Mouse (Mus musculus): ENCODE measurements around the gene Gbf1. TPM values are rescaled to one million over a fixed set of nuclear protein-coding genes. Genes with fewer than 3 reads are reported as not detected.

The Gbf1 gene
- polyA plus RNA-seq, 1 experiment from 2014 or later: 50.0 TPM

DNA sequence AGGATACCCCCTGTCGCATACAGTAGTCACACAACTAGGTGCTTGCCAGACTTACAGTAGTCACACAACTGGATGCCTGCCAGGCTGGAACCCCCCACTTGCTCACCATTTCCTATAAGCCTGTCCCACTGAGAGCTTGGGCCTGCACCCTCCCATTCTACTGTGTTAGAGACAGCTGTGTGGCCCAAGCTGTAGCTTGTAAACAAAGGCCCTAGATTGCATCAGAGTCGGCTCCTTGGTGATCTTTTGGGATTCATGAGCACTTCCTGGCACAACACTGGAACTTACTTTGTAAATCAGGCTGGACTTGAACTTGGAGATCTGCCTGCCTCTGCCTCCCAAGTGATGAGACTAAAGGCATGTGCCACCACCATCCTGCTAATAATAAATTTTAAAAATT, 82.1 kb downstream of the Gbf1 start:
- Histone ChIP-seq H3K9me3 (no peaks in the 10 kb centered on the region), H3K4me2 (replicated peaks) (no peak overlapping the region), H3K4me3 (replicated peaks) (no peak overlapping the region), H3K27me3 (replicated peaks) (no peaks in the 10 kb centered on the region), H3K27ac (no peak overlapping the region), H3K4me1 (replicated peaks) (no peaks in the 10 kb centered on the region), H3K9ac (no peak overlapping the region), H3K36me3 (no peaks in the 10 kb centered on the region)
- ATAC-seq: no peak
- 70% methylated on average over 2 of the region's 2 CpGs for WGBS

DNA sequence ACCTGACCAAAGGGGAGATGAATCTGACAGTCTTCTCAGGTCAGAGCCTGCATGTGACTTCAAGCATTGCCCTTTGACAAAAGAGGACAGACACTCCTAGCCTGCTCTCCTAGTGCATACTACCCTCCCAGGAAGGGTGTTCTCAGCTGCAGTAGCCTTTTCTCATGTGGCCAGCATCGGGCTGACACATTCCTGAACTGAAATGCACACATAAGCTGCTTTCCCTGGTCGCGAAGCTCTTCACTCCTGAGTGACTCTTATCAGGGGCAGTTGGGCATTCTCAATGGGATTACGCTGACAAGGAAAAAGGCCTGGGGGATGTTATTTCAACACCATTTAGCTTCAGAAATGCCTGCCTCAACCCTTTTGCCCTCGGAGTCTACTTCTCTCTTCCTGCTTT, 84.3 kb downstream of the Gbf1 start:
- Histone ChIP-seq H3K4me3 (replicated peaks) (no peak overlapping the region), H3K4me1 (replicated peaks) (no peaks in the 10 kb centered on the region), H3K9ac (no peak overlapping the region), H3K36me3 (no peaks in the 10 kb centered on the region), H3K27me3 (replicated peaks) (no peaks in the 10 kb centered on the region), H3K9me3 (no peaks in the 10 kb centered on the region), H3K4me2 (replicated peaks) (no peak overlapping the region), H3K27ac (no peak overlapping the region)
- no peak for ATAC-seq
- 78% methylated on average over 5 of the region's 5 CpGs for WGBS

DNA sequence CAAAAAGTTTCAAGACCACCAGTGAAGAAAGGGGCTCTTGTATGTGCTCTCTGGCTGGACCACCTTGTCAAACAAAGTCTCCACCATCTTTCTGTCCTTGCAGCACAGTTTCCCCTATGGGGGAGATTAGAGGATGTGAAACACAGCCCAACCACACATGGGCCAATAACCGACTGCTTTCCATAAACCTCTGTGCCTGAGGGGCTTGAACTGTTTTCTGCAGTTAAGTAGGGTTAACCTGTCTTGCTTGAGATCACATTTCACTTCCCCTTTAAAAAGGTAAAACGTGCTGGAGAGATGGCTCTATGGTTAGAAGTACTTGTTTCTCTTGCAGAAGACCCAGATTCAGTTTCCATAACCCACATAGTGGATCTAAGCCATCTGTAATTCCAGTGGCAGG, 87.9 kb downstream of the Gbf1 start:
- Histone ChIP-seq H3K9ac (no peak overlapping the region), H3K27ac (no peak overlapping the region), H3K4me1 (replicated peaks) (no peaks in the 10 kb centered on the region), H3K27me3 (replicated peaks) (no peaks in the 10 kb centered on the region), H3K9me3 (no peaks in the 10 kb centered on the region), H3K4me2 (replicated peaks) (no peak overlapping the region), H3K36me3 (no peaks in the 10 kb centered on the region), H3K4me3 (replicated peaks) (no peak overlapping the region)
- ATAC-seq: no peak
- 51% methylated on average over 2 of the region's 2 CpGs for WGBS

DNA sequence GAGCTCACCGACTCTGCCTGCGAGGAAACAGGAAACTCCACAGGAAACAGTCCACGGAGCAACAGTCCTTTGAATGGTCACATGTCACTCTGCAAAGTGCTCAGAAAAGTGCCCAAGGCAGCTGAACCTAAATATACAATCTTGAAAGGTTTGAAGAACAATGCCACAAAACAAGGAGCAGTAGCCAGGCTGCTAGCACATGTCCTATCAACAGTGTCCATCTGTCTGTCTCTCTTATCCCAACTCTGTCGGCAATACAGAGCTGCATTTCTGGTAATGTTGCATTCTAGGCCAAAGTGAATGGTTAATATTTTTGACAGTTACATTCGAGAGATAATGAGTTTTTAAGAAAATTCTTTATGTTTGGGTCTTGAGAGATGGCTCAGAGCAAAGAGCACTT, 90.1 kb downstream of the Gbf1 start:
- H3K4me1 ChIP-seq (replicated peaks): no peaks in the 10 kb centered on the region
- WGBS: 82% methylated on average over 5 of the region's 5 CpGs
- no peak for ATAC-seq
- no peak overlapping the region for H3K4me2 ChIP-seq (replicated peaks)
- H3K9me3 ChIP-seq: no peaks in the 10 kb centered on the region
- no peak overlapping the region for H3K4me3 ChIP-seq (replicated peaks)
- H3K9ac ChIP-seq: no peak overlapping the region
- no peaks in the 10 kb centered on the region for H3K27me3 ChIP-seq (replicated peaks)
- no peak overlapping the region for H3K27ac ChIP-seq
- H3K36me3 ChIP-seq: no peaks in the 10 kb centered on the region

DNA sequence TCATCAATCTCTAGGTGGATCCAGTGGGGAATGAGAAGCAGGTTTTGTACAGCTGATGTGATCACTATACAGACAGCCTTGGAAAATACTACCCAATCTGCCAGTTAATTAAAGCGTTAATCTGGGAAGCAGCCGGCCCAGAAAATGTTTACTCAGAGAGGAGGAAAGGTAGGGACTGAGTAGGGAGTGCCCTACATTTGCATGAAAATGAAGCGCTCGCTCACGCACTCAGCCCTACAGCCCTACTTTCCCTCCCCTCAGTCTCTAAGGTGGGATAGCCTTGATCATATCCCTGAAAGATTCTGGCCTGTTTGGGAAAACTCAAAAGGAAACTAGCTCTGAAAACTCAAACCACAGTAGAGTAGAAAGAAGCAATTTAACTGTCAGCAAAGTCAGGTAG, 92.3 kb downstream of the Gbf1 start:
- Histone ChIP-seq H3K9me3 (no peaks in the 10 kb centered on the region), H3K4me3 (replicated peaks) (no peak overlapping the region), H3K27ac (no peak overlapping the region), H3K36me3 (no peaks in the 10 kb centered on the region), H3K9ac (no peak overlapping the region), H3K4me1 (replicated peaks) (0 out of 2 replicates have a peak, but pooled peaks cover 5% of the 10 kb centered on the region), H3K4me2 (replicated peaks) (no peak overlapping the region), H3K27me3 (replicated peaks) (no peaks in the 10 kb centered on the region)
- 35% methylated on average over 5 of the region's 5 CpGs for WGBS
- ATAC-seq: no peak

DNA sequence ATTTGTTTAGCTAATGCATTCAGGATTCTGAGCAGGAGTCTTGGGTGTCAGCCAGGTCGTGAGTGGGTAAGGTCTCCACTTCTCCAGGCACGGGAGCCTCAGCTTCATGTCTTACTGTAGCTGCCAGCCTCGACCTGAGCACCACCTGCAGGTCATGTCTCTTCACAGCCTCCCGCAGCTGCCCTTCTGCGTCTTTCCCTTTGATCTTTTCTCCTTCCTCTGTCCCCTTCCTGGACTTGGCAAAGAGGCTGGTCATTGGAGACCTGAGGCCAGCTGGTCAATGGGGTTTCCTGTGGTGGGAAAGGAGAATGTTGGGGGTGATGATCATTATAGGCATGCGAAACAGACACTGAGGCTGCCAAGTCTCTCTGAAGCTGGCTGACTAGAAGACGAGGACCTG, 96.7 kb downstream of the Gbf1 start:
- Histone ChIP-seq H3K27me3 (replicated peaks) (no peaks in the 10 kb centered on the region), H3K36me3 (peaks cover 3% of the 10 kb centered on the region; the same call in 1 of the 2 replicates), H3K4me3 (replicated peaks) (no peak overlapping the region), H3K9ac (no peak overlapping the region), H3K4me1 (replicated peaks) (0 out of 2 replicates have a peak, but pooled peaks cover 8% of the 10 kb centered on the region), H3K4me2 (replicated peaks) (no peak overlapping the region), H3K9me3 (no peaks in the 10 kb centered on the region), H3K27ac (no peak overlapping the region)
- no peak for ATAC-seq
- WGBS: 31% methylated on average over 7 of the region's 7 CpGs

DNA sequence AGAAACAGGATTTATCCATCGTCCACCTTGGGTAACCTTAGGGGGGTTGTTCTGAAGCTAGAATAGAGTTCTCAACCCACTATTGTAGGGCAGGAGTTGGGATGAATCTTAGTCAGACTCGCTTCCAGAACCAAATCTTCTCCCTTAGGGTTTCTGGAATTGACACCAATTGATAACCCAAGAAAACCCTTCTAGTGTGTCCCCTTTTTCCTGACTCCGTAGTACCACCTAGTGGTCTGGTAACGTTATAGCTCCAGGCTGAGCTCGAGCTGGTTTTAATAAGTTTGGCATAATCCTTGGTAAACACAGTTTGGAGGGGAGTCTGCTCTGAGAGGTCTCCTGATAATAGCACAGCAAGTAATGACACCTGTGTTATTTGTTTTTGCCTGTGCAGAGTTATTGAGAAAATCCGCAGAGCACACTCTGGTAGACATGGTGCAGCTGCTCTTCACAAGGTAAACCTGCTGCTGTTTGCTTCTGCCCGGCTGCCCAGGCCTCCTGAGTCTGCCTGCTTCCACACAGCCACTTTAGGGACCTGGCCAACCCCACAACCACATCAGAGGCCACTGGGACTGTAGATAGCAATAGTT, 101.9 kb downstream of the Gbf1 start:
- Histone ChIP-seq H3K9me3 (no peaks in the 10 kb centered on the region), H3K4me3 (replicated peaks) (no peak overlapping the region), H3K4me2 (replicated peaks) (no peak overlapping the region), H3K9ac (no peak overlapping the region), H3K27ac (no peak overlapping the region), H3K27me3 (replicated peaks) (no peaks in the 10 kb centered on the region), H3K4me1 (replicated peaks) (0 out of 2 replicates have a peak, but pooled peaks cover 5% of the 10 kb centered on the region), H3K36me3 (peaks cover 8% of the 10 kb centered on the region)
- no peak for ATAC-seq
- WGBS: 33% methylated on average over 7 of the region's 7 CpGs

DNA sequence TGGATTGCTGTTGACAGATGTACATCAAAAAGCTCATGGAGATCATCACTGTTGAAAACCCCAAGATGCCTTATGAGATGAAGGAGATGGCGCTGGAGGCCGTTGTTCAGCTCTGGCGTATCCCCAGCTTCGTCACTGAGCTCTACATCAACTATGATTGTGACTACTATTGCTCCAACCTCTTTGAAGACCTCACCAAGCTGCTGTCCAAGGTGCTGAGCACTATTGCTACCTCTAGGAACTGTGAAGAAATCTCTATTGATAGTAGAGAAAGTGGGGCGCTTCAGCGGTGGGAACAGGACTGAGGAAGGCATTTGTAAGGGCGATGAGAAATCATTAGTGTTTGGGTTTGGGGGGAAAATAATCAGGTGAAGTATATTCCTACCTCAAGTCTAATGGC, 112.5 kb downstream of the Gbf1 start:
- H3K36me3 ChIP-seq: peaks cover 53% of the 10 kb centered on the region
- no peak overlapping the region for H3K9ac ChIP-seq
- ATAC-seq: no peak
- no peak overlapping the region for H3K4me3 ChIP-seq (replicated peaks)
- H3K27me3 ChIP-seq (replicated peaks): no peaks in the 10 kb centered on the region
- no peak overlapping the region for H3K4me2 ChIP-seq (replicated peaks)
- WGBS: 93% methylated on average over 7 of the region's 7 CpGs
- no peaks in the 10 kb centered on the region for H3K4me1 ChIP-seq (replicated peaks)
- H3K9me3 ChIP-seq: no peaks in the 10 kb centered on the region
- no peak overlapping the region for H3K27ac ChIP-seq

DNA sequence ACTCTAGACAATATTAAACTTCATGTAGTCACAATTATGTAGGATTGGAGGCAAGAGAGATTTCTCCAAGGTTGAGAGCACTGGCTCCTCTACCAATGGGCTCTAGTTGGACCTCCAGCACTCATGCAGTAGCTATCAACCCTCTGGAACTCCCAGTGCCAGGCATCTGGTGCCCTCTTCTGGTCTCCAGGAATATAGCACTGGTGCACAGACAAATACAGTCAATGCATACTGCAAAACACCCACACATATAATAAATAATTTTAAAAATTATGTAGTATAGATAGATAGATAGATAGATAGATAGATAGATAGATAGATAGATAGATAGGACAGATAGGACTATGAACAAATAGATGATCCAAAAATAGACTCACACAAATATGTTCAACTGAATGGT, 123.0 kb downstream of the Gbf1 start:
- H3K27ac ChIP-seq: no peak overlapping the region
- no peak overlapping the region for H3K4me2 ChIP-seq (replicated peaks)
- ATAC-seq: no peak
- H3K9ac ChIP-seq: no peak overlapping the region
- no peaks in the 10 kb centered on the region for H3K9me3 ChIP-seq
- H3K36me3 ChIP-seq: peaks cover 30% of the 10 kb centered on the region
- H3K4me1 ChIP-seq (replicated peaks): no peaks in the 10 kb centered on the region
- no peaks in the 10 kb centered on the region for H3K27me3 ChIP-seq (replicated peaks)
- H3K4me3 ChIP-seq (replicated peaks): no peak overlapping the region

DNA sequence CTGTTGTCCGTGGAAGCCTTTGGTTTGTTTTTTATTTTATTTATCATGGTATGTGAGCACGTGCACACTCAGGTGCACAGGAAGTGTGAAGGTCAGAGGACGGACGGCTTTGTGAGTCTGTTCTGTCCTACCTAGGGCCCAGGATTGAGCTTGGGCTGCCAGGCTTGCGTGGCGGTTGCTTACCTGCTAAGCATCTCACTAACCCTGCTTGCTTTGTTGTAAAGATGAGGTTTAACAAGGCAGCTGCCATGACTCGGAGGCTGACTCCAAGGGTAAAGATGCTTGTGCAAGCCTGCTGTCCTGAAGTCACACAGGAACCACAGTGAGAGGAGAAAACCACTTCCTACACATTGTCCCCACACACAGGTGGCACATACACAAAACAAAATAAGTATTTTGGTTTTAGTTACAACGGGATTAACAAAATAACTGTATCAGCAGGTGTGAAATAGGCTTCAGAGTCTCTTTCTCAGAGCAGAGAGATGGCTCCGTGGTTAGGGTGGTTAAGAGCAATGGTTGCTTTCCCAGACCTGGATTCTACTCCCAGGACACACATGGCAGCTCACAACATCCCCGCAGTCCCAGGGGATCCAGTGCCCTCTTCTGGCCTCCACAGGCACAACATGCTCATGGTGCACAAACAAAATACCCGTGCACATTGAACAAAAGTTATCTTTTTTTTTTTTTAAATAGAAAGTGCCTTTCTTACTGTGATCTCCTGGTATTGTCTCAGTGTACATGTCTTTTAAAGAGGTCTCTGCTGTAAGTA, 130.0 kb downstream of the Gbf1 start:
- Histone ChIP-seq H3K27ac (no peak overlapping the region), H3K36me3 (peaks cover 52% of the 10 kb centered on the region), H3K4me2 (replicated peaks) (no peak overlapping the region), H3K9ac (no peak overlapping the region), H3K4me3 (replicated peaks) (no peak overlapping the region), H3K4me1 (replicated peaks) (no peaks in the 10 kb centered on the region), H3K9me3 (no peaks in the 10 kb centered on the region), H3K27me3 (replicated peaks) (no peaks in the 10 kb centered on the region)
- 96% methylated on average over 11 of the region's 11 CpGs for WGBS
- no peak for ATAC-seq

DNA sequence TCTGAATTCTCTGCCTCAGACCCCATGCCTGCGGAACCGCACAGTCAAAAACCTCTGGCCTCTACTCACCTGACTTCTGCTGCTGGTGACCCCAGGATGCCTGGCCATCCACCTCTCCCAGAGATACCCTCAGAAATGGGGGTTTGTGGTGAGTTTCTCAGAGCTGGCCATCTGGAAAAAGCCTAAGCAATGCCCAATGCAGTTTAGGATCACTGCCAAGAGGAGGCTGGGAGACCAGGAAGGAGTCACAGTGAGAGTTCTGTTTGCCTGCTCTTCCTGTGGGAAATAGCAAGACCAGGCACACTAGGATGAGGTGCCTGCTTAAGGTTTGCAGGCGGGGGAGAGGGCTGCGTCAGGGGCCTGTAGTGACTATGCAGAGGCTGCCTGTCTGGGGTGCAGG, 132.4 kb downstream of the Gbf1 start:
- Histone ChIP-seq H3K27ac (no peak overlapping the region), H3K4me3 (replicated peaks) (no peak overlapping the region), H3K9me3 (no peaks in the 10 kb centered on the region), H3K4me2 (replicated peaks) (no peak overlapping the region), H3K36me3 (peaks cover 46% of the 10 kb centered on the region), H3K4me1 (replicated peaks) (no peaks in the 10 kb centered on the region), H3K9ac (no peak overlapping the region), H3K27me3 (replicated peaks) (no peaks in the 10 kb centered on the region)
- WGBS: 91% methylated on average over 4 of the region's 4 CpGs
- ATAC-seq: no peak

DNA sequence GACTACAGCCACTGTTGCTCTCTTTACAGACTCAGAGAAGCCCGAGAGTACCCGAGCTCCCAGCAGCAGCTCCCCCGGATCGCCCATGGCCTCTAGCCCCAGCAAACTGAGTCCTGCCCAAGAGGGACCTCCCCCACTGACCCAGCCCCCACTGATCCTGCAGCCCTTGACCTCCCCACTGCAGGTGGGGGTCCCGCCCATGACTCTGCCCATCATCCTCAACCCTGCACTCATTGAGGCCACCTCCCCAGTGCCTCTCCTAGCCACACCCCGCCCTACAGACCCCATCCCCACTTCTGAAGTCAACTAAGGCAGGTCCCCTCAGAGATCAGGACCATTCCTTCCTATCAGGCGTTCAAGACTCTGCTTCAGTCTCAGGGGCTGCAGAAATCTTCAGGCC, 133.3 kb downstream of the Gbf1 start:
- no peak overlapping the region for H3K4me3 ChIP-seq (replicated peaks)
- H3K9me3 ChIP-seq: no peaks in the 10 kb centered on the region
- H3K36me3 ChIP-seq: peaks cover 46% of the 10 kb centered on the region
- H3K4me1 ChIP-seq (replicated peaks): no peaks in the 10 kb centered on the region
- H3K4me2 ChIP-seq (replicated peaks): no peak overlapping the region
- no peak overlapping the region for H3K27ac ChIP-seq
- H3K9ac ChIP-seq: no peak overlapping the region
- 83% methylated on average over 7 of the region's 7 CpGs for WGBS
- H3K27me3 ChIP-seq (replicated peaks): no peaks in the 10 kb centered on the region
- no peak for ATAC-seq

DNA sequence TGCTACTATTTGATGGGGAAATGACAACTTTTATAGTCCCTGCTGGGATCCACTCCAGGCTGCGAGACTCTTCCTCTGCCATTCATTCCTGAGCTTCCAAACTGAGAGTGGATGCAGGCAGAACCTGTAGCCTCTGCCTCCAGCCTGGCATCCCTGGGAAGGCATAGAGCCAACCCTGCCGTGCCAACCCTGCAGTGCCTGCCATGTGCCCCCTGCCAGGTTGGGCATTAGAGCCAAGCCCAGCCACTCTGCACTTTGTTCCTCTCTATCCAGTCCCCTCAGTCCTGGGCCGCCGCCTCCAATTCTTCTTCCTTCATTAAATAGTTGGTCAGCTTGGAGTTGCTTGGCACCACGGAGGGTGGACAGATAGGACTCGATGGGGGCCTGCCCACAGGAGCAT, 133.7 kb downstream of the Gbf1 start:
- H3K27me3 ChIP-seq (replicated peaks): no peaks in the 10 kb centered on the region
- WGBS: 88% methylated on average over 6 of the region's 6 CpGs
- no peak overlapping the region for H3K4me2 ChIP-seq (replicated peaks)
- ATAC-seq: no peak
- H3K9ac ChIP-seq: no peak overlapping the region
- H3K27ac ChIP-seq: no peak overlapping the region
- H3K36me3 ChIP-seq: peaks cover 46% of the 10 kb centered on the region
- no peaks in the 10 kb centered on the region for H3K9me3 ChIP-seq
- no peaks in the 10 kb centered on the region for H3K4me1 ChIP-seq (replicated peaks)
- H3K4me3 ChIP-seq (replicated peaks): no peak overlapping the region
